Mouse (Mus musculus) splenic B cell, adult 2 months (primary cell): ENCODE results near the gene Atxn2.

Experiments
- DNase-seq: peaks from one replicate; pipeline ENCODE4 v3.0.0-alpha.2; 2011; ENCODE audit warnings: low read depth, low spot score
- H3K27me3 ChIP-seq: 2 replicates; pipeline ENCODE4 v1.6.1; 2012; ENCODE audit warnings: mild to moderate bottlenecking, low read length, moderate library complexity, mixed read lengths; ENCODE audit not compliant: control insufficient read depth, poor library complexity, insufficient read depth, severe bottlenecking
- H3K36me3 ChIP-seq: 2 replicates; pipeline ENCODE4 v1.6.1; 2012; ENCODE audit warnings: mild to moderate bottlenecking, low read length, moderate library complexity, mixed read lengths; ENCODE audit not compliant: control insufficient read depth, poor library complexity, insufficient read depth, severe bottlenecking

The Atxn2 gene

GRCm38 (mm10) chr5:121810331-121811151 lies 99.4 kb downstream of the Atxn2 start:
- no peak for DNase-seq
- no peaks in the 10 kb centered on the region for H3K27me3 ChIP-seq
- H3K36me3 ChIP-seq = peaks cover 2% of the 10 kb centered on the region; the same call in 1 of the 2 replicates

GRCm38 (mm10) chr5:121811485-121811931 lies 100.4 kb downstream of the Atxn2 start:
- Histone ChIP-seq H3K27me3 (no peaks in the 10 kb centered on the region), H3K36me3 (peaks cover 5% of the 10 kb centered on the region)
- DNase-seq = peak; percentile 29

GRCm38 (mm10) chr5:121812526-121813243 lies 101.5 kb downstream of the Atxn2 start:
- H3K36me3 ChIP-seq = peaks cover 11% of the 10 kb centered on the region
- no peak for DNase-seq

GRCm38 (mm10) chr5:121813744-121814143 lies 102.6 kb downstream of the Atxn2 start:
- DNase-seq = no peak
- H3K36me3 ChIP-seq = peaks cover 15% of the 10 kb centered on the region
- no peaks in the 10 kb centered on the region for H3K27me3 ChIP-seq

More at GRCm38 (mm10) chr5:121812526-121813243, 101.5 kb downstream of the Atxn2 start:
- no peaks in the 10 kb centered on the region for H3K27me3 ChIP-seq

- Histone ChIP-seq H3K27me3 (no peaks in the 10 kb centered on the region), H3K36me3 (peaks cover 15% of the 10 kb centered on the region)
- peak; percentile 83 for DNase-seq
These were observed 103.9 kb downstream of the Atxn2 start for GRCm38 (mm10) chr5:121815067-121815466.

GRCm38 (mm10) chr5:121815867-121816380 lies 104.8 kb downstream of the Atxn2 start:
- DNase-seq = no peak

GRCm38 (mm10) chr5:121816611-121817010 lies 105.5 kb downstream of the Atxn2 start:
- peaks cover 19% of the 10 kb centered on the region for H3K36me3 ChIP-seq
- no peaks in the 10 kb centered on the region for H3K27me3 ChIP-seq
- no peak for DNase-seq

More at GRCm38 (mm10) chr5:121815867-121816380, 104.8 kb downstream of the Atxn2 start:
- Histone ChIP-seq H3K27me3 (no peaks in the 10 kb centered on the region), H3K36me3 (peaks cover 17% of the 10 kb centered on the region)

GRCm38 (mm10) chr5:121817551-121817950 lies 106.4 kb downstream of the Atxn2 start:
- H3K27me3 ChIP-seq = no peaks in the 10 kb centered on the region

GRCm38 (mm10) chr5:121818401-121818800 lies 107.3 kb downstream of the Atxn2 start:
- H3K36me3 ChIP-seq = peaks cover 22% of the 10 kb centered on the region
- DNase-seq = no peak
- no peaks in the 10 kb centered on the region for H3K27me3 ChIP-seq

More at GRCm38 (mm10) chr5:121817551-121817950, 106.4 kb downstream of the Atxn2 start:
- peaks cover 19% of the 10 kb centered on the region for H3K36me3 ChIP-seq
- no peak for DNase-seq

GRCm38 (mm10) chr5:121818862-121819261 lies 107.7 kb downstream of the Atxn2 start:
- Histone ChIP-seq H3K27me3 (no peaks in the 10 kb centered on the region), H3K36me3 (peaks cover 22% of the 10 kb centered on the region)
- no peak for DNase-seq

GRCm38 (mm10) chr5:121819559-121819958 lies 108.4 kb downstream of the Atxn2 start:
- no peak for DNase-seq
- Histone ChIP-seq H3K36me3 (peaks cover 22% of the 10 kb centered on the region), H3K27me3 (no peaks in the 10 kb centered on the region)

- H3K27me3 ChIP-seq = no peaks in the 10 kb centered on the region
- peaks cover 26% of the 10 kb centered on the region for H3K36me3 ChIP-seq
- no peak for DNase-seq
These were observed 109.0 kb downstream of the Atxn2 start for GRCm38 (mm10) chr5:121820161-121820560.

GRCm38 (mm10) chr5:121820657-121821056 lies 109.5 kb downstream of the Atxn2 start:
- no peaks in the 10 kb centered on the region for H3K27me3 ChIP-seq
- H3K36me3 ChIP-seq = peaks cover 30% of the 10 kb centered on the region
- DNase-seq = no peak

- Histone ChIP-seq H3K36me3 (peaks cover 30% of the 10 kb centered on the region), H3K27me3 (no peaks in the 10 kb centered on the region)
- no peak for DNase-seq
These were observed 110.0 kb downstream of the Atxn2 start for GRCm38 (mm10) chr5:121821116-121821515.

GRCm38 (mm10) chr5:121821552-121821951 lies 110.4 kb downstream of the Atxn2 start:
- no peak for DNase-seq
- H3K36me3 ChIP-seq = peaks cover 30% of the 10 kb centered on the region
- no peaks in the 10 kb centered on the region for H3K27me3 ChIP-seq
